Mouse (Mus musculus) CD4-positive, CD25-positive, alpha-beta regulatory T cell, adult 2 months (primary cell): ENCODE results near the gene Elk3.

Experiments
- DNase-seq: peaks from one replicate; pipeline ENCODE4 v3.0.0-alpha.2; 2012; ENCODE audit warnings: low read depth, low spot score

Elk3 gene

GRCm38 (mm10) chr10:93332261-93332809, 21.4 kb upstream of the Elk3 start:
- no peak for DNase-seq

- DNase-seq, result no peak
Measured at GRCm38 (mm10) chr10:93331543-93331942, 20.6 kb upstream of the Elk3 start.

- DNase-seq, result no peak
Measured at GRCm38 (mm10) chr10:93328321-93328720, 17.4 kb upstream of the Elk3 start.

GRCm38 (mm10) chr10:93327187-93327586, 16.3 kb upstream of the Elk3 start:
- no peak for DNase-seq

- peak; percentile 27 for DNase-seq
Measured at GRCm38 (mm10) chr10:93326741-93327100, 15.8 kb upstream of the Elk3 start.

GRCm38 (mm10) chr10:93325804-93326740, 15.1 kb upstream of the Elk3 start:
- no peak for DNase-seq

- DNase-seq, result peak; percentile 48
Measured at GRCm38 (mm10) chr10:93325369-93325768, 14.4 kb upstream of the Elk3 start.

GRCm38 (mm10) chr10:93324438-93324837, 13.5 kb upstream of the Elk3 start:
- DNase-seq, result no peak

- DNase-seq, result no peak
Measured at GRCm38 (mm10) chr10:93323659-93324058, 12.7 kb upstream of the Elk3 start.

- DNase-seq, result no peak
Measured at GRCm38 (mm10) chr10:93321763-93322162, 10.8 kb upstream of the Elk3 start.

- DNase-seq, result no peak
Measured at GRCm38 (mm10) chr10:93320148-93320547, 9.2 kb upstream of the Elk3 start.

- no peak for DNase-seq
Measured at GRCm38 (mm10) chr10:93319526-93320063, 8.7 kb upstream of the Elk3 start.

GRCm38 (mm10) chr10:93316909-93317308, 6.0 kb upstream of the Elk3 start:
- no peak for DNase-seq

- no peak for DNase-seq
Measured at GRCm38 (mm10) chr10:93311576-93311975, 641 bp upstream of the Elk3 start.

- peak; percentile 75 for DNase-seq
Measured at GRCm38 (mm10) chr10:93309934-93310621, 857 bp downstream of the Elk3 start.

- peak; percentile 85 for DNase-seq
Measured at GRCm38 (mm10) chr10:93309131-93309933, 1.6 kb downstream of the Elk3 start.

- peak; percentile 21 for DNase-seq
Measured at GRCm38 (mm10) chr10:93306367-93306766, 4.6 kb downstream of the Elk3 start.

- peak; percentile 40 for DNase-seq
Measured at GRCm38 (mm10) chr10:93305946-93306345, 5.0 kb downstream of the Elk3 start.

GRCm38 (mm10) chr10:93303231-93303630, 7.7 kb downstream of the Elk3 start:
- no peak for DNase-seq

GRCm38 (mm10) chr10:93301831-93302230, 9.1 kb downstream of the Elk3 start:
- no peak for DNase-seq

GRCm38 (mm10) chr10:93298208-93298607, 12.7 kb downstream of the Elk3 start:
- DNase-seq, result no peak
